Mouse (Mus musculus) c-Kit-positive CD71-negative TER-119-negative erythroid progenitor cells, embryonic 14.5 days (primary cell): ENCODE results near the gene Naa35.

Experiments used
- DNase-seq: peaks from one replicate; pipeline ENCODE4 v3.0.0-alpha.2; 2013; ENCODE audit warnings: low read depth

Naa35 gene

DNA sequence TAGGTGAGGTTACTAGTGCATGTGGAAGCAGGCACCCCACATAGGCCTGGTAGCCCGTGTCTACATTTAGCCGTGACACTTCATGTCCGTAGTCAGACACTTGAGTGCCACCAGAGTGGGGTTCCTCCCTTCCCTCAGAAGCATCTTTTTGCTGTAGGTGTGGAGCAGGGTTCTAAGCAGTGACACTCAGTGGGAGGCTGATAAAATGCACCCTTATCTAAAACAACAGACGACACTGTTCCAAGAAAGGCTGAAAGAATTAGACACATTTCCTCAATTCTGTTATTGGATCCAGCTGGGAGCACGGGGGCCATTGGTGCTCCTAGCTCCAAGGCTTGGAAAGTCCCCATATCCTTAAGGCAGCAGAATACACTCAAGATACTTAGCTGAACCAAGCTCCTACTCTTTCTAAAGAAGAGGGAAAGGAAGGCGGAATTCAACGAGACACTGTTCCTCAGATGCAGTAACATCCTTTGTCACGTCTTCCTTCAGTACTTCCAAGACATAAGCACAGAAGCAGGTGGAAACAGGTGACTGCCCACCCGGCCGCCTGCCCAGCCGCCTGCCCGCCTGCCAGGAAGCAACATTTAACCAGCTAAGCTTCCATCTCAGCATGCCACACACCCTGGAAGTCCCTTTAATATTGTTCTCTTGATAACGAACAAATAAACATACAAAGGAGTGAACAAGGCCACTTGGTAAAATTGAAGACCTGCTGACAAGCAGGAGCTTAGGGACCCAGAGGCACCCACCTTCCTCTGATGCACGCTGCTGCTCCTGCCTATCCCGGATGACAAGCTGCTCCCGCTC lies 54.5 kb downstream of the Naa35 start:
- no peak for DNase-seq

GRCm38 (mm10) chr13:59640178-59640440 lies 55.0 kb downstream of the Naa35 start:
- DNase-seq = no peak

DNA sequence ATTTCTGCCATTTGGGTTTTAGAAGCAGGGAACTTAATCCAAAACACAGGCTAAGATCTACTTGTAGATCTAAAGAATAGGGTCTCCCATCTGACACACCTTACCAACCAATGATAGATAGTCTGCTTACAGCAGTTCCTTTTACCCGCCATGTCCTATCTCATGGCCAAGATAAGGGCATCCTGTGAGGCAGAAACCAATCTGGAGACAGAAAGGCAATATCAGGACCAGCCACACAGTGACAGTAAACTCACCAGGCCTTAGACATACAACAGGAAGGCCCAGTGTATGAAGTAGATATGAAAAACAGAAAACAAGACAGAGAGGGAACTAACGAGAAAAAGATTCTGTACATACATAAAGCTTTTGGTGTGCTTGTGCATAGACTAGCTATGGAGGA lies 57.8 kb downstream of the Naa35 start:
- DNase-seq = no peak

DNA sequence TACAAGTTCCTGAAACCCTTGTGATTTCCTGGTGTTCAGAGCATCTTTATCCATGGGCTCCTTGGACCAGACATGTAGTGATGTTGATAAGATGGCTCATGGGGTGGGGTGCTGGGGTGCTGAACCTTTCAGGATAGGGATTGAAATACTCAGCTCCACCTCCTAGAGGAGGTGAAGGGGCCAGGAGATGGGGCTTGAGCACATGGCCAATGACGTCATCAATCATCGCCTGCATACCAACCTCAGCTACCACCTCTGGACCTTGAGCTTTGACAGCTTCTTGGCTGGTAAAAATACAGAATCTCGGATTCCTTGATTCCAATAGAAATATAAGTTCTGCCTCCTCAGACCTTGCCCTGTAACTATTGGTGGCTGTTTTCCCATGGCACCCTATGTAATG lies 60.4 kb downstream of the Naa35 start:
- DNase-seq = no peak

- DNase-seq = no peak
Observed at GRCm38 (mm10) chr13:59646674-59647244, 61.7 kb downstream of the Naa35 start.

DNA sequence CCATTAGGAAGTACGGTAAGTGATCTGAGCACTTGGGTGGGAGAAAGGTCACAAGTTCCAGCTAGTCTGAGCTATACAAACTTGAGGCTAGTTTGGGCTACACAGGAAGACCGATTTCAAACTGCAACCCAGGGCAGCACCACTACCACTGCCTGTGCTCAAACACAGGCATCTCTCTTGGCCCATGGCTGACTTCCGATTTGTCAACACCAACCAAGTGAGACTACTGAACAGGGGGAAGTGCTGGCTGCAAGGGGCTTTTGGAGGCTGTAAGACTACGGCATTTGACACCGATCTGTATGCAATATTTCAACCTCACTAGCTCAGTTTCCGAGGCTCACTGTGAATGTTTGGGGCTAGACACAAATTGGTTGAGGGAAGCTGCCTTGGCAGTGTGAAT lies 62.4 kb downstream of the Naa35 start:
- DNase-seq = no peak

DNA sequence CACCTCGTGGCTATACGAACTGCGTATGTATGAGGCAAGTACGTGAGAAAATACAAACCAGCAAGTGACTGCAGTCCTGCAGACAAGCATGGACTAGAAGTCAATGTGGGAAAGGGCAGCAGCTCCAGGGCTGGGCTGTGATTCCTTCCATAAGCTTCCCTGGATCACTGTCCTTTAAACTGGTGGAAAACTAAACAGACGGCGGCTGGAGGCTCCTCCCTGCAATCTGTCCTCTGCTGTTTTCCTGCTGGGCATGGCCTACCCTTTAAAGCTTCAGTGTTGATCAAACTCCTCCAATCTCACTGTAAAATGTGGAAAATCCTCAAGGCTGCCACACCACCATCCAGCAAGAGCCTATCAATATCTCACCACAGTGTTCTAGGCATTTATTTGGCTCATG lies 63.5 kb downstream of the Naa35 start:
- DNase-seq = no peak

DNA sequence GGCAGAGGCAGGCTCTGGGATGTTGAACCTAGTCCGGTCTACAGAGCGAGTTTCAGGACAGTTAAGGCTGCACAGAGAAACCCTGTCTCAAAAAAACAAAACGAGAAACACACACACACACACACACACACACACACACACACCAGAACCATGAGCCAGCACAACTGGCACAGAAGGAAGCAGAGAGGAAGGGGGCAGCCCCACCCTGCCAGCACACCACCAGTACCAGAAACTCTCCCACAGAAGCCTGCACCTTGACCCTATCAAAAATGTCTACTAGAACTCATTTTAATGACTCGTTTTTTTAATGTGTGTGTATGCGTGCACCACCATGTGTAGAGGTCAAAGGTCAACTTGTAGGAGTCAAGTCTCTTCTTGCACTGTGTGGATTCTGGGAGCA lies 64.7 kb downstream of the Naa35 start:
- no peak for DNase-seq

- DNase-seq = no peak
Observed at GRCm38 (mm10) chr13:59652651-59653050, 67.6 kb downstream of the Naa35 start.

DNA sequence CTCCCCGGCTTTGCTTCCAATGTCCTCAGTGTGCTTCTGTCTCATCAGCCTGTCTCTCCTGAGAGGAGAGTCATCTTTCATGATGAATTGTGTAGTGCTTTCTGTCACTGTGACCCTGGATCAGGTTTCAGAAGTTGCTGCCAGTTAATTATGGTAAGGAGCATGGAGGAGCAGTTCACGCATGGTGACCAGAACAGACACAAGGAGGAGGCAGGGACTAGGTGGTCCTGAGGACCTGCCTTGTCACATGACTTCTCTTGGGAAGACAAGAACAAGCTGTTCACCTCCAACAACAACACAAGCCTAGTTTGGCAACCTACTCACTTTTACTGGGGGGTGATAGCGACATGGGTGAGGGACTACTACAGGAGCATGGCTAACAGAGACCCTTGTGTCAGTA lies 68.1 kb downstream of the Naa35 start:
- no peak for DNase-seq

DNA sequence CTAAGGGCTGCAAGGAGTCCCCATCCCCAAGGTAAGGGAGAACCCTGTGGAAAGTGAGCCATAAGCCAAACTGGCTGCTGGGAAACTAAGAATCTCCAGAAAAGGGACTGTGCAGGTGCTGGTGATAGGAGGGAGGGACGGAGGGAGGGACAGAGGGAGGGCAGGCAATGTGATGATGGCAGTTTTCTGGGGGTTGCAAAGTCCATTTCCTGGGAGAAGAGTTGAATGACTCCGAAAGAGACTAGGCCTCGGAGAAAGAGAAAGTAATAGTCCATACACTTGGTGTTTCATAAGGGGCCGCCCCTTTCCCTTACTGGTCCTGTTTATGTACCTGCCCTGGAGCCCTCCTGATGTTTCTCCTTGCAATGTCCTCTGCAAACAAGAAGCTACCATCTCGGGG lies 69.4 kb downstream of the Naa35 start:
- DNase-seq = no peak

GRCm38 (mm10) chr13:59655718-59656315 lies 70.8 kb downstream of the Naa35 start:
- no peak for DNase-seq

DNA sequence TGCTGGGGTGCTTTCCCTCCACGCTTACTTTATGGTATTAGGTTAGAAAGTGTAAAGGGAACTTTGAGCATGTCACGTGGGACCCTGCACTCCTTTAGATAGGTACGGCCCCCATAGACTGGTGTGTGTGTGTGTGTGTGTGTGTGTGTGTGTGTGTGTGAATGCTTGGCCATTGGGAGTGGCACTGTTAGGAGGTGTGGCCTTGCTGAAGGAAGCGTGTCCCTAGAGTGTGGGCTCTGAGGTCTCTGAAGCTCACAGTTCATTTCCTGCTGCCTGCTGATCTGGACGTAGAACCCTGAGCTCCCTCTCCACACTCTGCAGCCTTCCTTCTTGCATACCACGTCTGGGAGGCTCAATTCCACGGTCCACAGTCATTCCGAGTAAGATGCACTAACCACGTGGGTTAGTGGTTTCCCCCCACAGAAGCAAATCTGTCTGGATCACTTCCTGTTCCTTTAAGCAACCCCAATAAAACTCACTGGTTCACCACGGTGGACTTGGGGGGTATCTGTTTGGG lies 71.3 kb downstream of the Naa35 start:
- no peak for DNase-seq

- no peak for DNase-seq
Observed at GRCm38 (mm10) chr13:59656975-59657388, 71.9 kb downstream of the Naa35 start.

- no peak for DNase-seq
Observed at GRCm38 (mm10) chr13:59657781-59658180, 72.7 kb downstream of the Naa35 start.

GRCm38 (mm10) chr13:59660371-59660770 lies 75.3 kb downstream of the Naa35 start:
- no peak for DNase-seq

DNA sequence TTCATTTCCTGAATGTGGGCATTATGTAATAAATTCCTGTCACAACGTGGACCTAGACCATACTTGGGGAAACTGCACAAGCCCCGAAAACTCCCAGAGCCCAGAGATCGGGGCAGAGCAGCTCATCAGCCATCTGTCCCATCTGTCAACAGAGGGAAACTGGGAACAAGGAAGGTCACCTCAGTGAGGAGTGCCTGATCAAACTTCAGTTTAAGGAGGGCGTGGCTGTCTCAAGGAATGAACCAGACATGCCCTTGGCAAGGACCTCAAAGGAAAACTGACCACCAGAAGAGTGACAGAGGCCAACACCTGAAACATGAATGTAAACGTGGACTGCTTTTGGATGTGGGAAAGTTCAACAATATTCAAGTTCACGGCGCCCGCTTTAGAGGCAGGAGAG lies 76.3 kb downstream of the Naa35 start:
- no peak for DNase-seq

DNA sequence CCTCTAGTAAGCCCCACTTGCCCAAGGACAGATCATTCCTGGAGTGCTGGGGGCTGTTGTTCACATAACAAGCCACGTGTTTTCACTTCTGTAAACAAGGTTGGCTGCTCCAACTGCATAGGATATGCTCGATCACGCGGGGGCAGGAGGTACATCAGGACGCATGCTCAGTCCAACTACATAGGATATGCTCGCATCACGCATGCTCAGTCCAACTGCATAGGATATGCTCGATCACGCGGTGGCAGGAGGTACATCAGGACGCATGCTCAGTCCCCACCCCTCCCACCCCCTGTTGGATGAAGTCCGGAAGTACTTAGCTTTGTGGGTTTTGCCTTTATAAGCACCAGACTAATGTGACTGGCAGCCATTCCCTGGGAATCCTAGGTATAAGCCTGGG lies 76.9 kb downstream of the Naa35 start:
- DNase-seq = no peak

DNA sequence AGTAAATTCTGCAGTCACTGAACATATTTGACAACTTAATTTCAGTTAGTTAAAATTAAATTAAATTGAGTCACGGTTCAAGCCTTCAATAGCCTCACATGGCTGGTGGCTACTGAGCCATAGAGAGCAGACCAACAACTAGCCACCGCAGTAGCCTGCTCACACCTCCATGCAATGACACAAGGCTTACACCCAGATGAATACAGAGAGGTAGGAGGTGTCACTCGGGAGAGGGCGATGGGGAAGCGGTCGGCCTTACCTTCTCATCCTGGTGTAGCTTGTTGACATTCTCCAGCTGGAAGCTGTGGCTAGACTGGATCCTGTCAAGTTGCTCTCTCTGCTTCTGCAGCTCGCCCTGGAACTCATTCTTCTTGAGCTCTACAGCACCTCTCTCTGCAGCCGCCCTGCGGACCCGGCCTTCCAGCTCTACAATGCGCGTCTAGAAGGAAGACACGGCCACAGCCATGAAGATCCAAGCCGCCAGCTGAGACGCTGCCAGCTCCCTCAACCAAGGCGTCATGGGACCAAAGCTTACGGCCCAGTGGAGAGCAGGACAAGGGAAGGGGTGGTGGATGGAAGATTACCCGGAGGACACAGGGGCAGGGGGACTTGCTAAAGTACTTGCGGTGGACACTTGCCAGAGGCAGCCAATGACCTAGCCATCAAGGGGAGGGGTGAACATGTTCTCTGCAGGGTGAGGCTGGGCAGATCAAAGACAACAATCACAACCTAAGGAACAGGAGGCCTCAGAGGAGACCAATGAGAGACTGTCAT lies 79.1 kb downstream of the Naa35 start:
- no peak for DNase-seq

- DNase-seq = no peak
Observed at GRCm38 (mm10) chr13:59667763-59668162, 82.7 kb downstream of the Naa35 start.

- peak; percentile 45 for DNase-seq
Observed at GRCm38 (mm10) chr13:59668501-59669093, 83.5 kb downstream of the Naa35 start.

GRCm38 (mm10) chr13:59669946-59670345 lies 84.9 kb downstream of the Naa35 start:
- no peak for DNase-seq
